15 mouse cellular contexts compared by ENCODE assay signal in genomic region chr6:52314304-52315100, GRCm38 (mm10). TPM values are rescaled to one million over a fixed set of nuclear protein-coding genes. Genes with fewer than 3 reads are reported as not detected.
DNase-seq lines count a peak whose midpoint lies in the region; ATAC-seq and TF ChIP-seq lines count a peak whose summit lies in the region.
"Had no signal": no experiment of that assay in that cellular context is flagged by ENCODE, and none has a peak within 500 bp of the region (broad histone marks: within the 10 kb centered on the region; RNA-seq: fewer than 3 reads in every experiment).

No protein-coding gene starts in this region.

- H3K36me3 ChIP-seq in lung, embryonic 14.5 days (ENCODE audit: insufficient read depth): no peaks in the 10 kb centered on the region
- no peaks in the 10 kb centered on the region for H3K36me3 ChIP-seq in embryonic facial prominence, embryonic 15.5 days
- H3K36me3 ChIP-seq in intestine, postnatal 0 days (ENCODE audit: control insufficient read depth, insufficient read depth): no peaks in the 10 kb centered on the region
- no peaks in the 10 kb centered on the region for H3K36me3 ChIP-seq in neural tube, embryonic 15.5 days

- no peak overlapping the region for H3K27ac ChIP-seq in lung, embryonic 14.5 days (ENCODE audit: low read depth)
- no peak overlapping the region for H3K27ac ChIP-seq in embryonic facial prominence, embryonic 15.5 days (replicated peaks)
- no peak overlapping the region for H3K27ac ChIP-seq in intestine, postnatal 0 days (ENCODE audit: low read depth, low read length)
- H3K27ac ChIP-seq in neural tube, embryonic 15.5 days (replicated peaks): no peak overlapping the region

- WGBS in lung, embryonic 14.5 days: 1% methylated on average over 27 of the region's 27 CpGs
- WGBS in embryonic facial prominence, embryonic 15.5 days: under 1% methylated on average over 27 of the region's 27 CpGs
- WGBS in intestine, postnatal 0 days: 3% methylated on average over 27 of the region's 27 CpGs
- WGBS in neural tube, embryonic 15.5 days: 1% methylated on average over 27 of the region's 27 CpGs

- 0 out of 2 replicates have a peak, but pooled peaks cover 8% of the 10 kb centered on the region for H3K4me1 ChIP-seq in lung, embryonic 14.5 days (ENCODE audit: insufficient read depth)
- H3K4me1 ChIP-seq in embryonic facial prominence, embryonic 15.5 days: peaks cover 33% of the 10 kb centered on the region
- no peaks in the 10 kb centered on the region for H3K4me1 ChIP-seq in intestine, postnatal 0 days (replicated peaks; ENCODE audit: control insufficient read depth, insufficient read depth, low read length)
- peaks cover 16% of the 10 kb centered on the region for H3K4me1 ChIP-seq in neural tube, embryonic 15.5 days

- H3K4me2 ChIP-seq in lung, embryonic 14.5 days: peak overlapping the region; percentile 53
- peak overlapping the region; percentile 33; the same call in 1 of the 2 replicates for H3K4me2 ChIP-seq in embryonic facial prominence, embryonic 15.5 days (replicated peaks)
- H3K4me2 ChIP-seq in intestine, postnatal 0 days (replicated peaks; ENCODE audit: low read depth): peak overlapping the region; percentile 6
- H3K4me2 ChIP-seq in neural tube, embryonic 15.5 days: peak overlapping the region; percentile 20

- DNase-seq in lung, embryonic 14.5 days: no peak
- no peak for DNase-seq in lung, postnatal 10 days
- DNase-seq in spleen, adult 12 weeks (ENCODE audit: low spot score): no peak
- no peak for DNase-seq in left cerebral cortex, postnatal 4 days
- DNase-seq in spleen, postnatal 14 days (ENCODE audit: low spot score in 2 of 2): no peak
- DNase-seq: adrenal gland, postnatal 25 days; cerebellum, adult 2 months; gastrocnemius, postnatal 36 days; kidney, adult 18-20 months; lung, postnatal 36 days had no signal

- no peak for ATAC-seq in lung, embryonic 14.5 days (ENCODE audit: insufficient read depth)
- no peak for ATAC-seq in embryonic facial prominence, embryonic 15.5 days (ENCODE audit: insufficient number of reproducible peaks, low FRiP score, low TSS enrichment, low read depth)
- ATAC-seq in intestine, postnatal 0 days: no peak
- ATAC-seq in neural tube, embryonic 15.5 days (ENCODE audit: low FRiP score): no peak

- H3K4me3 ChIP-seq in lung, embryonic 14.5 days (ENCODE audit: low read depth, low read length): peak overlapping the region; percentile 29
- no peak overlapping the region for H3K4me3 ChIP-seq in embryonic facial prominence, embryonic 15.5 days (replicated peaks)
- H3K4me3 ChIP-seq in intestine, postnatal 0 days (ENCODE audit: low read depth, low read length): peak overlapping the region; percentile 0; the same call in 1 of the 2 replicates
- peak overlapping the region; percentile 20; the same call in 1 of the 2 replicates for H3K4me3 ChIP-seq in neural tube, embryonic 15.5 days (replicated peaks)
- H3K4me3 ChIP-seq: erythroblast, embryonic 14.5 days had no signal

- intact Hi-C loops in left cerebral cortex, postnatal 4 days (cut with DNase I): loop anchor here (10.0 kb wide), 1 partner anchor 410 kb away; no protein-coding TSS in a partner anchor

- no peaks in the 10 kb centered on the region for H3K9me3 ChIP-seq in lung, embryonic 14.5 days (ENCODE audit: low read depth, low read length)
- H3K9me3 ChIP-seq in embryonic facial prominence, embryonic 15.5 days (replicated peaks): no peaks in the 10 kb centered on the region
- no peaks in the 10 kb centered on the region for H3K9me3 ChIP-seq in intestine, postnatal 0 days (ENCODE audit: control insufficient read depth)
- H3K9me3 ChIP-seq in neural tube, embryonic 15.5 days (replicated peaks): no peaks in the 10 kb centered on the region

- no peak overlapping the region for H3K9ac ChIP-seq in lung, embryonic 14.5 days
- H3K9ac ChIP-seq in embryonic facial prominence, embryonic 15.5 days: no peak overlapping the region
- H3K9ac ChIP-seq in intestine, postnatal 0 days (ENCODE audit: low read depth, low read length): no peak overlapping the region
- no peak overlapping the region for H3K9ac ChIP-seq in neural tube, embryonic 15.5 days (replicated peaks)

- no peak for TF ChIP-seq CTCF in lung, embryonic 14.5 days (IDR thresholded peaks at IDR 0.05; ENCODE audit: low read depth)
- no peak for TF ChIP-seq CTCF in intestine, postnatal 0 days (IDR thresholded peaks at IDR 0.05; ENCODE audit: low read depth)

- H3K27me3 ChIP-seq in lung, embryonic 14.5 days (ENCODE audit: insufficient read depth, low read length): peaks cover 100% of the 10 kb centered on the region
- H3K27me3 ChIP-seq in embryonic facial prominence, embryonic 15.5 days: peaks cover 98% of the 10 kb centered on the region
- H3K27me3 ChIP-seq in intestine, postnatal 0 days (replicated peaks; ENCODE audit: control insufficient read depth, insufficient read depth, low read length): peaks cover 98% of the 10 kb centered on the region
- H3K27me3 ChIP-seq in neural tube, embryonic 15.5 days (replicated peaks): peaks cover 93% of the 10 kb centered on the region

RNA-seq across cellular contexts. Expression of gene Evx1, which starts 1.2 kb away (rescaled TPM):
- not detected in 2 replicates for polyA plus RNA-seq in lung, embryonic 14.5 days (2014; fragmentation: Nextera tagmentation; extraction: Ambion mirVana)
- polyA plus RNA-seq in embryonic facial prominence, embryonic 15.5 days (2015; fragmentation: Nextera tagmentation; extraction: Ambion mirVana): not detected in 2 replicates
- 0.04 TPM in 1 of 2 replicates, not detected in the other for polyA plus RNA-seq in intestine, postnatal 0 days (2015; fragmentation: Nextera tagmentation; extraction: Ambion mirVana)
- polyA plus RNA-seq in neural tube, embryonic 15.5 days (2015; fragmentation: Nextera tagmentation; extraction: Ambion mirVana): 0.82 and 1.9 TPM in 2 replicates
- total RNA-seq in left cerebral cortex, postnatal 4 days (2021): not detected
- total RNA-seq: adrenal gland, postnatal 25 days; gastrocnemius, postnatal 36 days; left cerebral cortex, postnatal 14 days had no signal
- polyA plus RNA-seq: erythroblast, embryonic 14.5 days had no signal

RNA-seq across cellular contexts. Expression of gene Hoxa13, which starts 53.8 kb away (rescaled TPM):
- not detected in 2 replicates for polyA plus RNA-seq in lung, embryonic 14.5 days (2014; fragmentation: Nextera tagmentation; extraction: Ambion mirVana)
- polyA plus RNA-seq in embryonic facial prominence, embryonic 15.5 days (2015; fragmentation: Nextera tagmentation; extraction: Ambion mirVana): 0.08 TPM in 1 of 2 replicates, not detected in the other
- not detected in 2 replicates for polyA plus RNA-seq in intestine, postnatal 0 days (2015; fragmentation: Nextera tagmentation; extraction: Ambion mirVana)
- 0.08 and 0.26 TPM in 2 replicates for polyA plus RNA-seq in neural tube, embryonic 15.5 days (2015; fragmentation: Nextera tagmentation; extraction: Ambion mirVana)
- total RNA-seq in left cerebral cortex, postnatal 4 days (2021): not detected
- total RNA-seq: adrenal gland, postnatal 25 days; left cerebral cortex, postnatal 14 days had no signal
- polyA plus RNA-seq: cerebellum, adult 2 months; erythroblast, embryonic 14.5 days had no signal
